Mouse (Mus musculus) stomach, postnatal 0 days (tissue): ENCODE data around the gene Six2.

ENCODE experiments used
- CTCF ChIP-seq: IDR thresholded peaks from 2 replicates; pipeline ENCODE4 v1.5.1; 2016; ENCODE audit warnings: antibody characterized with exemption, low read depth, mild to moderate bottlenecking, moderate library complexity
- EP300 ChIP-seq: optimal IDR thresholded peaks from 2 replicates; pipeline ENCODE3; 2016; ENCODE audit warnings: antibody characterized with exemption

- TF ChIP-seq CTCF: no peak
- TF ChIP-seq EP300: no peak
Observed at GRCm38 (mm10) chr17:85698643-85699042, 10.6 kb upstream of the Six2 start.
